Mouse (Mus musculus) liver, embryonic 14.5 days (tissue): Measurements from ENCODE around the gene Sectm1a.

ENCODE experiments used
- CTCF ChIP-seq: IDR thresholded peaks from 2 replicates; pipeline ENCODE4 v1.5.1; 2016; ENCODE audit warnings: antibody characterized with exemption, low read depth, control low read depth
- EP300 ChIP-seq: IDR thresholded peaks from 2 replicates; pipeline ENCODE4 v1.6.1; 2016; ENCODE audit warnings: antibody characterized with exemption, low read depth

DNA sequence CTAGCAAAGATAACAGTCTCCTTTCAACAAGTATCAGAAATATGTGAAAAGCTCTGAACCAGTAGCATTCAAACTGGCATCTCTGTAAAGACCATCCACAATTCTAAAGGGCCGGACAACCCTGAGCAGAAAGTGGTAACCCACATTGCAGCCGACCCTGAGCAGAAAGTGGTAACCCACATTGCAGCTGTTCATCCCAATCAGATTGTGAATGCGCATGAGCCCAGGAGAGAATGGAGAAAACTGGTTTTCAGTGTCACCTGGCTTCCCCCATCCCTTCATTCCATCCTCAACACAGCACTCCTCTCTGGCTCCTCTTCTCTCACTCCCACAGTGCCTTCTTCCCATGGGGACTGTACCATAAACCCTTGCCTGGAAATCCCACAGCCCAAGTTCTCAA, 46.4 kb upstream of the Sectm1a start:
- TF ChIP-seq CTCF (no peak), EP300 (no peak)
